Mouse (Mus musculus) MN1 (cell line): Measurements from ENCODE around the gene Slco2a1.

Experiments used
- DNase-seq: peaks from one replicate; pipeline ENCODE4 v3.0.0-alpha.2; 2016; ENCODE audit warnings: low spot score

Slco2a1 gene

GRCm38 (mm10) chr9:102988462-102988861 is at the start of gene Slco2a1:
Gene Slco2a1 (plus strand): TSS chr9:102988712.
- no peak for DNase-seq

GRCm38 (mm10) chr9:102942221-102942620 is 46.3 kb upstream of the Slco2a1 start:
- no peak for DNase-seq

- DNase-seq = no peak
Measured at GRCm38 (mm10) chr9:102944891-102945290, 43.6 kb upstream of the Slco2a1 start.

- DNase-seq = no peak
Measured at GRCm38 (mm10) chr9:102946469-102947015, 42.0 kb upstream of the Slco2a1 start.

GRCm38 (mm10) chr9:102948706-102949105 is 39.8 kb upstream of the Slco2a1 start:
- DNase-seq = no peak

- no peak for DNase-seq
Measured at GRCm38 (mm10) chr9:102951091-102951994, 37.2 kb upstream of the Slco2a1 start.

GRCm38 (mm10) chr9:102955866-102956265 is 32.6 kb upstream of the Slco2a1 start:
- no peak for DNase-seq

GRCm38 (mm10) chr9:102958703-102959102 is 29.8 kb upstream of the Slco2a1 start:
- DNase-seq = no peak

GRCm38 (mm10) chr9:102961356-102962092 is 27.0 kb upstream of the Slco2a1 start:
- no peak for DNase-seq

GRCm38 (mm10) chr9:102962093-102962788 is 26.3 kb upstream of the Slco2a1 start:
- DNase-seq = no peak

- no peak for DNase-seq
Measured at GRCm38 (mm10) chr9:102963321-102963720, 25.2 kb upstream of the Slco2a1 start.

GRCm38 (mm10) chr9:102964644-102965043 is 23.9 kb upstream of the Slco2a1 start:
- DNase-seq = no peak

GRCm38 (mm10) chr9:102972393-102973050 is 16.0 kb upstream of the Slco2a1 start:
- DNase-seq = no peak

GRCm38 (mm10) chr9:102975887-102976286 is 12.6 kb upstream of the Slco2a1 start:
- no peak for DNase-seq

- no peak for DNase-seq
Measured at GRCm38 (mm10) chr9:102977090-102977489, 11.4 kb upstream of the Slco2a1 start.

GRCm38 (mm10) chr9:102977791-102978492 is 10.6 kb upstream of the Slco2a1 start:
- DNase-seq = no peak

GRCm38 (mm10) chr9:102979011-102979700 is 9.4 kb upstream of the Slco2a1 start:
- no peak for DNase-seq

- no peak for DNase-seq
Measured at GRCm38 (mm10) chr9:102979956-102980355, 8.6 kb upstream of the Slco2a1 start.

GRCm38 (mm10) chr9:102980420-102980819 is 8.1 kb upstream of the Slco2a1 start:
- no peak for DNase-seq

- no peak for DNase-seq
Measured at GRCm38 (mm10) chr9:102981791-102982190, 6.7 kb upstream of the Slco2a1 start.
